Mouse (Mus musculus) liver, adult 2 months (tissue): ENCODE measurements around the gene Cmip. TPM values are rescaled to one million over a fixed set of nuclear protein-coding genes. Genes with fewer than 3 reads are reported as not detected.

ENCODE experiments used
- DNase-seq: peaks from one replicate; pipeline ENCODE4 v3.0.0-alpha.2; 2011; ENCODE audit warnings: low read depth, low spot score; ENCODE audit errors: extremely low read depth
- H3K27ac ChIP-seq: fragments of 200-500 bp; replicated peaks from 2 replicates; pipeline ENCODE4 v1.5.1; 2012; ENCODE audit warnings: low read depth, mild to moderate bottlenecking, control low read depth, inconsistent platforms, low read length; ENCODE audit not compliant: insufficient read depth
- H3K27me3 ChIP-seq: fragments of 200-500 bp; 2 replicates; pipeline ENCODE4 v1.6.1; 2012; ENCODE audit warnings: mild to moderate bottlenecking, moderate library complexity, low read length, inconsistent platforms; ENCODE audit not compliant: control insufficient read depth, insufficient read depth
- H3K36me3 ChIP-seq: fragments of 200-500 bp; 2 replicates; pipeline ENCODE4 v1.6.1; 2012; ENCODE audit warnings: low read length, inconsistent platforms; ENCODE audit not compliant: control insufficient read depth, insufficient read depth
- H3K4me1 ChIP-seq: fragments of 200-500 bp; 2 replicates; pipeline ENCODE4 v1.6.1; 2011; ENCODE audit warnings: low read length; ENCODE audit not compliant: control insufficient read depth, insufficient read depth
- H3K4me3 ChIP-seq: fragments of 200-500 bp; 2 replicates; pipeline ENCODE4 v1.5.1; 2011; ENCODE audit warnings: low read depth, mild to moderate bottlenecking, control low read depth, low read length, moderate library complexity; ENCODE audit not compliant: insufficient read depth
- H3K79me2 ChIP-seq: fragments of 200-500 bp; 2 replicates; pipeline ENCODE4 v1.6.1; 2012; ENCODE audit warnings: inconsistent platforms, mild to moderate bottlenecking, low read length, moderate library complexity; ENCODE audit not compliant: control insufficient read depth, insufficient read depth
- H3K9ac ChIP-seq: fragments of 200-500 bp; 2 replicates; pipeline ENCODE4 v1.6.1; 2012; ENCODE audit warnings: low read depth, mild to moderate bottlenecking, control low read depth, inconsistent platforms, low read length
- CTCF ChIP-seq: fragments of 200-500 bp; IDR thresholded peaks from 2 replicates; pipeline ENCODE4 v1.5.1; 2011; ENCODE audit warnings: low read depth, low read length, control low read depth
- POLR2A ChIP-seq: fragments of 200-500 bp; IDR thresholded peaks from 2 replicates; pipeline ENCODE4 v1.6.1; 2011; ENCODE audit warnings: low read length, control low read depth; ENCODE audit not compliant: insufficient read depth; ENCODE audit errors: extremely low read depth
- WGBS: fragments of 180-500 bp; shearing (Covaris S2); methylation state at CpG from one replicate; pipeline ENCODE4 v1.1.7; 2018; 5-methylcytosine and 5-hydroxymethylcytosine counted together
- polyA plus RNA-seq: library from polyadenylated mRNA; depleted of rRNA; stranded (reverse); fragments of >200 nt; gene quantifications from 2 replicates; pipeline ENCODE4 v1.2.3, GENCODE M21; 2012
- total RNA-seq: library from RNA; depleted of rRNA; stranded (reverse); fragments of >200 nt; gene quantifications from 2 replicates; pipeline ENCODE4 v1.2.3, GENCODE M21; 2014

The Cmip gene
- total and polyA plus RNA-seq, 2 experiments: 8.8 to 21.0 TPM

- Histone ChIP-seq H3K9ac (no peak overlapping the region), H3K79me2 (peaks cover 55% of the 10 kb centered on the region), H3K4me3 (no peak overlapping the region), H3K36me3 (no peaks in the 10 kb centered on the region), H3K27me3 (no peaks in the 10 kb centered on the region), H3K4me1 (peaks cover 48% of the 10 kb centered on the region), H3K27ac (no peak overlapping the region)
- no peak for TF ChIP-seq CTCF
- 82% methylated on average over 11 of the region's 11 CpGs for WGBS
- no peak for DNase-seq
Observed at GRCm38 (mm10) chr8:117302072-117302471, 45.2 kb downstream of the Cmip start.

GRCm38 (mm10) chr8:117303666-117304065 lies 46.8 kb downstream of the Cmip start:
- Histone ChIP-seq H3K27ac (no peak overlapping the region), H3K9ac (no peak overlapping the region)
- WGBS: 20% methylated on average over 9 of the region's 9 CpGs

GRCm38 (mm10) chr8:117305405-117305804 lies 48.5 kb downstream of the Cmip start:
- 64% methylated on average over 5 of the region's 5 CpGs for WGBS
- H3K9ac ChIP-seq: no peak overlapping the region
- peaks cover 65% of the 10 kb centered on the region for H3K79me2 ChIP-seq
- no peak overlapping the region for H3K4me3 ChIP-seq
- H3K4me1 ChIP-seq: peaks cover 37% of the 10 kb centered on the region
- H3K36me3 ChIP-seq: no peaks in the 10 kb centered on the region
- DNase-seq: no peak
- H3K27me3 ChIP-seq: no peaks in the 10 kb centered on the region
- no peak overlapping the region for H3K27ac ChIP-seq
- TF ChIP-seq POLR2A: no peak

More at GRCm38 (mm10) chr8:117303666-117304065, 46.8 kb downstream of the Cmip start:
- H3K4me3 ChIP-seq: no peak overlapping the region
- H3K27me3 ChIP-seq: no peaks in the 10 kb centered on the region
- H3K79me2 ChIP-seq: peaks cover 56% of the 10 kb centered on the region
- DNase-seq: peak; percentile 49
- H3K4me1 ChIP-seq: peaks cover 52% of the 10 kb centered on the region
- TF ChIP-seq POLR2A: no peak
- TF ChIP-seq CTCF: no peak
- no peaks in the 10 kb centered on the region for H3K36me3 ChIP-seq

- H3K9ac ChIP-seq: no peak overlapping the region
- 82% methylated on average over 7 of the region's 7 CpGs for WGBS
- peaks cover 27% of the 10 kb centered on the region for H3K4me1 ChIP-seq
- TF ChIP-seq POLR2A (no peak), CTCF (no peak)
- no peak overlapping the region for H3K4me3 ChIP-seq
- peaks cover 63% of the 10 kb centered on the region for H3K79me2 ChIP-seq
- H3K27ac ChIP-seq: no peak overlapping the region
- no peaks in the 10 kb centered on the region for H3K36me3 ChIP-seq
- no peaks in the 10 kb centered on the region for H3K27me3 ChIP-seq
- no peak for DNase-seq
Observed at GRCm38 (mm10) chr8:117306756-117307155, 49.9 kb downstream of the Cmip start.

- TF ChIP-seq CTCF (no peak), POLR2A (no peak)
- WGBS: 67% methylated on average over 8 of the region's 8 CpGs
- peaks cover 63% of the 10 kb centered on the region for H3K79me2 ChIP-seq
- H3K27ac ChIP-seq: no peak overlapping the region
- H3K9ac ChIP-seq: no peak overlapping the region
- H3K4me1 ChIP-seq: peaks cover 25% of the 10 kb centered on the region
- H3K27me3 ChIP-seq: no peaks in the 10 kb centered on the region
- DNase-seq: no peak
- H3K36me3 ChIP-seq: no peaks in the 10 kb centered on the region
- no peak overlapping the region for H3K4me3 ChIP-seq
Observed at GRCm38 (mm10) chr8:117307221-117307620, 50.4 kb downstream of the Cmip start.

- TF ChIP-seq CTCF: no peak
- no peak for TF ChIP-seq POLR2A
- H3K27me3 ChIP-seq: no peaks in the 10 kb centered on the region
- H3K4me1 ChIP-seq: peaks cover 22% of the 10 kb centered on the region
- DNase-seq: peak; percentile 85
- peaks cover 64% of the 10 kb centered on the region for H3K79me2 ChIP-seq
- H3K27ac ChIP-seq: peak overlapping the region; percentile 52
- no peaks in the 10 kb centered on the region for H3K36me3 ChIP-seq
- H3K9ac ChIP-seq: 0 out of 2 replicates have a peak overlapping the region, but pooled peaks have one; percentile 11
- WGBS: 14% methylated on average over 13 of the region's 13 CpGs
- no peak overlapping the region for H3K4me3 ChIP-seq
Observed at GRCm38 (mm10) chr8:117308303-117309095, 51.6 kb downstream of the Cmip start.
